Mouse (Mus musculus) ES-E14 (cell line): ENCODE measurements around the gene Mecp2. TPM values are rescaled to one million over a fixed set of nuclear protein-coding genes. Genes with fewer than 3 reads are reported as not detected.

Experiments used
- DNase-seq: peaks from one replicate; pipeline ENCODE4 v3.0.0-alpha.2; 2013; ENCODE audit warnings: low read depth, low spot score
- H3K27ac ChIP-seq: 2 replicates; pipeline ENCODE4 v1.5.1; 2012; ENCODE audit warnings: low read depth, mild to moderate bottlenecking, low read length, moderate library complexity, mixed read lengths; ENCODE audit not compliant: poor library complexity, insufficient read depth, severe bottlenecking
- H3K36me3 ChIP-seq: 2 replicates; pipeline ENCODE4 v1.6.1; 2012; ENCODE audit warnings: mild to moderate bottlenecking, low read length, moderate library complexity, mixed read lengths; ENCODE audit not compliant: control insufficient read depth, poor library complexity, insufficient read depth, severe bottlenecking
- H3K4me1 ChIP-seq, 2 experiments: fragments of 150-350 bp in 1 of 2; sonication (generic) in 1 of 2; 2 replicates each; pipeline ENCODE4 v1.6.1; 2012; ENCODE audit warnings: low read length in 2 of 2, mild to moderate bottlenecking in 1 of 2, mixed read lengths in 1 of 2; ENCODE audit not compliant: control insufficient read depth in 2 of 2, insufficient read depth in 2 of 2, poor library complexity in 1 of 2
- H3K4me3 ChIP-seq, 2 experiments: fragments of 150-350 bp in 1 of 2; sonication (generic) in 1 of 2; 2 replicates each; pipeline ENCODE4 v1.5.1; 2012; ENCODE audit warnings: low read length in 2 of 2, low read depth in 1 of 2, mild to moderate bottlenecking in 1 of 2, mixed read lengths in 1 of 2; ENCODE audit not compliant: insufficient read depth in 1 of 2, poor library complexity in 1 of 2, severe bottlenecking in 1 of 2
- H3K9ac ChIP-seq: 2 replicates; pipeline ENCODE4 v1.6.1; 2012; ENCODE audit warnings: low read depth, mild to moderate bottlenecking, low read length, mixed read lengths; ENCODE audit not compliant: poor library complexity, insufficient read depth, severe bottlenecking
- H3K9me3 ChIP-seq: fragments of 150-350 bp; sonication (generic); 2 replicates; pipeline ENCODE4 v1.6.1; 2012; ENCODE audit warnings: low read depth, mild to moderate bottlenecking, low read length; ENCODE audit not compliant: control insufficient read depth, insufficient read depth
- CHD2 ChIP-seq: IDR thresholded peaks from 2 replicates; pipeline ENCODE4 v1.6.1; 2014; ENCODE audit warnings: mild to moderate bottlenecking, low read depth, low read length, inconsistent platforms
- HCFC1 ChIP-seq: IDR thresholded peaks from 2 replicates; pipeline ENCODE4 v1.6.1; 2012; ENCODE audit warnings: low read length, inconsistent platforms, borderline replicate concordance; ENCODE audit not compliant: insufficient read depth
- MAFK ChIP-seq: IDR thresholded peaks from 2 replicates; pipeline ENCODE4 v1.6.1; 2014; ENCODE audit warnings: mild to moderate bottlenecking, low read depth, low read length, inconsistent platforms; ENCODE audit not compliant: insufficient read depth
- ZC3H11A ChIP-seq: IDR thresholded peaks from 2 replicates; pipeline ENCODE4 v1.6.1; 2012; ENCODE audit warnings: low read depth, mild to moderate bottlenecking, inconsistent platforms, low read length, borderline replicate concordance
- ZNF384 ChIP-seq: IDR thresholded peaks from 2 replicates; pipeline ENCODE4 v1.6.1; 2012; ENCODE audit warnings: low read depth, low read length, inconsistent platforms
- in situ Hi-C, 2 experiments: fragments of 600-800 bp; cut with MboI; formaldehyde crosslinking; loops; one replicate each; pipeline ENCODE4 v1.15.1; 2025; ENCODE audit warnings: low sequenced_read_pairs in 2 of 2, inconsistent platforms in 1 of 2; ENCODE audit not compliant: unreplicated experiment in 2 of 2
- total RNA-seq: library from RNA; depleted of rRNA; stranded (reverse); fragments of 300-350 nt; gene quantifications from 2 replicates; pipeline ENCODE4 v1.2.3, GENCODE M21; 2012

Mecp2 gene
- total RNA-seq, 1 experiment: 9.6 TPM

- Histone ChIP-seq H3K9me3 (no peaks in the 10 kb centered on the region), H3K4me3 (no peak overlapping the region), H3K36me3 (no peaks in the 10 kb centered on the region), H3K27ac (no peak overlapping the region), H3K4me1 (no peaks in the 10 kb centered on the region), H3K9ac (no peak overlapping the region)
- no peak for DNase-seq
- TF ChIP-seq CHD2 (no peak), ZC3H11A (no peak)
- in situ Hi-C loops: no loop called here
Observed at GRCm38 (mm10) chrX:74067891-74068290, 67.3 kb downstream of the Mecp2 start.

- no peaks in the 10 kb centered on the region for H3K9me3 ChIP-seq
- H3K27ac ChIP-seq: no peak overlapping the region
- H3K4me3 ChIP-seq: no peak overlapping the region
- no peaks in the 10 kb centered on the region for H3K36me3 ChIP-seq
- no peaks in the 10 kb centered on the region for H3K4me1 ChIP-seq
- no peak overlapping the region for H3K9ac ChIP-seq
- in situ Hi-C loops: no loop called here
- no peak for DNase-seq
- TF ChIP-seq MAFK (no peak), ZNF384 (no peak), HCFC1 (no peak), CHD2 (no peak), ZC3H11A (no peak)
Observed at GRCm38 (mm10) chrX:74045107-74045506, 90.1 kb downstream of the Mecp2 start.

- peaks cover 9% of the 10 kb centered on the region for H3K36me3 ChIP-seq
- no peak overlapping the region for H3K27ac ChIP-seq
- H3K4me1 ChIP-seq: no peaks in the 10 kb centered on the region
- TF ChIP-seq ZNF384: no peak
- TF ChIP-seq ZC3H11A: no peak
- no peak overlapping the region for H3K9ac ChIP-seq
- no peaks in the 10 kb centered on the region for H3K9me3 ChIP-seq
- in situ Hi-C loops: no loop called here
- no peak for DNase-seq
- no peak overlapping the region for H3K4me3 ChIP-seq
Observed at GRCm38 (mm10) chrX:74037702-74038375, 97.3 kb downstream of the Mecp2 start.

GRCm38 (mm10) chrX:74030000-74030399, 105.2 kb downstream of the Mecp2 start:
- Histone ChIP-seq H3K9ac (no peak overlapping the region), H3K36me3 (peaks cover under 1% of the 10 kb centered on the region; the same call in 1 of the 2 replicates), H3K4me1 (peaks cover 0 to 2% of the 10 kb centered on the region in 2 experiments; a peak in 1 of 4 replicates), H3K9me3 (no peaks in the 10 kb centered on the region), H3K4me3 (no peak overlapping the region), H3K27ac (no peak overlapping the region)
- TF ChIP-seq MAFK (no peak), ZC3H11A (no peak), CHD2 (no peak), ZNF384 (no peak), HCFC1 (no peak)
- DNase-seq: no peak
- in situ Hi-C loops: no loop called here

GRCm38 (mm10) chrX:74023188-74024049, 111.7 kb downstream of the Mecp2 start, which contains the start of gene Irak1:
Gene Irak1 (minus strand): TSS chrX:74023918.
- Histone ChIP-seq H3K9me3 (no peaks in the 10 kb centered on the region), H3K27ac (peak within 1 kb of the TSS; percentile 16)
- no peak for DNase-seq

More at GRCm38 (mm10) chrX:74023188-74024049, 111.7 kb downstream of the Mecp2 start, which contains the start of gene Irak1:
- Histone ChIP-seq H3K36me3 (peaks cover 6% of the 10 kb centered on the region), H3K4me3 (peak within 1 kb of the TSS; percentile 71 to 89), H3K4me1 (peaks cover 0 to 4% of the 10 kb centered on the region in 2 experiments; a peak in 2 of 4 replicates), H3K9ac (peak within 1 kb of the TSS; percentile 84)
- in situ Hi-C loops: no loop called here
- no peak for TF ChIP-seq ZNF384
- TF ChIP-seq CHD2: no peak
- TF ChIP-seq HCFC1: no peak
- no peak for TF ChIP-seq MAFK
- no peak for TF ChIP-seq ZC3H11A
